Mouse (Mus musculus): ENCODE data around the gene Nipal1. TPM values are rescaled to one million over a fixed set of nuclear protein-coding genes. Genes with fewer than 3 reads are reported as not detected.

Nipal1 gene
- polyA plus RNA-seq, 1 experiment from 2014 or later: 2.9 TPM

DNA sequence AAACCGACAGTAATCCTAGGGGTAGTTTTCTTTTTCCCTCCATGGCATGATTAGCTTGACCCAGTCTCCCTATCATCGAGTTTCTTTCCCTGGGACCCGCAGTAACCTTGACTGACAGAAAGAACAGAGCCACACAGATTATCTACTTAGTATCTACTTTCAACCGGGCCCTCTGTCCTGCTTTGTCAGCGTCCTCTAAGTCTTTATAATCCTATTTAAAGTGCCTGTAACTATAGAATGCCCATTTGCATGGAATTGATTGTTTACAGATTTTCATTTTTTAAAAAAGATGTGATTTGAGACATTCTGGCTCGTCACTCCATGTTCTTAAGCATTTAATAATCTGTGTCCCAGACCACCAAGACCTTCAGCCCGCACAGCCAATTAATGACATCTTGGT lies 3.9 kb upstream of the Nipal1 start:
- Histone ChIP-seq H3K4me1 (replicated peaks; ENCODE audit: control insufficient read depth, insufficient read depth, low read length) (peaks cover 11% of the 10 kb centered on the region; the same call in 1 of the 2 replicates), H3K4me2 (ENCODE audit: low read depth, low read length) (no peak overlapping the region), H3K9me3 (ENCODE audit: control insufficient read depth, low read length) (no peaks in the 10 kb centered on the region), H3K27me3 (ENCODE audit: control insufficient read depth, insufficient read depth, low read depth, low read length) (no peaks in the 10 kb centered on the region; the same call in 1 of the 2 replicates), H3K4me3 (ENCODE audit: low read length) (no peak overlapping the region), H3K36me3 (ENCODE audit: control insufficient read depth, insufficient read depth, low read length) (no peaks in the 10 kb centered on the region), H3K9ac (ENCODE audit: low read length) (no peak overlapping the region), H3K27ac (ENCODE audit: low read length) (no peak overlapping the region)
- ATAC-seq (ENCODE audit: low read depth): no peak
- WGBS: 63% methylated on average over 7 of the region's 7 CpGs

DNA sequence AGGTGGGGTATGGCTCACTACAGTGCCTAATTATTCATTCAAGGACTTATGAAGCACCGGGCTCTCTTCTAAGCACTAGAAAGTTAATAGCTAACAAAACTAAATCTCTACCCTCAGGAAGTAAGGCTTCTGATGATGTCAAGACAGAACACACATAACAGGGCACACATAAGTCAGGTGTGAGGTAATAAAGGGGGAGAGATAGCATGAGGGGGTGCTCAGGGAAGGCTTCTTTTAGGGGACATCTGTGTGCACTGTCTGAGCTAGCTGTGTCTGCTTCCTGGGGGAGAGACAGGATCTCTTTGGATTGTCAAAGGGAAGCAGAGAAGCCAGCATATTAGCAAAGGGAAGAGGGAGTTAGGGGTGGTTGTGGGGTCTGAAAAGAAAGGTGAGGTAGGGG lies 3.4 kb upstream of the Nipal1 start, which contains the start of gene Cnga1:
Gene Cnga1, minus strand, starts transcription at position 101 of the 400 bp plus-strand sequence.
- Histone ChIP-seq H3K27me3 (ENCODE audit: control insufficient read depth, insufficient read depth, low read depth, low read length) (no peaks in the 10 kb centered on the region; the same call in 1 of the 2 replicates), H3K36me3 (ENCODE audit: control insufficient read depth, insufficient read depth, low read length) (no peaks in the 10 kb centered on the region), H3K4me3 (ENCODE audit: low read length) (no peak within 1 kb of the TSS), H3K4me2 (ENCODE audit: low read depth, low read length) (no peak within 1 kb of the TSS), H3K27ac (ENCODE audit: low read length) (no peak within 1 kb of the TSS), H3K4me1 (replicated peaks; ENCODE audit: control insufficient read depth, insufficient read depth, low read length) (peaks cover 11% of the 10 kb centered on the region; the same call in 1 of the 2 replicates), H3K9ac (ENCODE audit: low read length) (no peak within 1 kb of the TSS), H3K9me3 (ENCODE audit: control insufficient read depth, low read length) (no peaks in the 10 kb centered on the region)
- peak; percentile 39 for ATAC-seq (ENCODE audit: low read depth)
- 57% methylated on average over 1 of the region's 1 CpGs for WGBS

GRCm38 (mm10) chr5:72646131-72646530 lies 1.5 kb upstream of the Nipal1 start:
- Histone ChIP-seq H3K36me3 (ENCODE audit: control insufficient read depth, insufficient read depth, low read length) (no peaks in the 10 kb centered on the region), H3K4me2 (ENCODE audit: low read depth, low read length) (no peak overlapping the region), H3K9me3 (ENCODE audit: control insufficient read depth, low read length) (no peaks in the 10 kb centered on the region), H3K27me3 (ENCODE audit: control insufficient read depth, insufficient read depth, low read depth, low read length) (no peaks in the 10 kb centered on the region; the same call in 1 of the 2 replicates), H3K27ac (ENCODE audit: low read length) (no peak overlapping the region), H3K4me1 (replicated peaks; ENCODE audit: control insufficient read depth, insufficient read depth, low read length) (peaks cover 11% of the 10 kb centered on the region; the same call in 1 of the 2 replicates), H3K9ac (ENCODE audit: low read length) (no peak overlapping the region), H3K4me3 (ENCODE audit: low read length) (no peak overlapping the region)
- no peak for ATAC-seq (ENCODE audit: low read depth)
- 31% methylated on average over 10 of the region's 10 CpGs for WGBS

DNA sequence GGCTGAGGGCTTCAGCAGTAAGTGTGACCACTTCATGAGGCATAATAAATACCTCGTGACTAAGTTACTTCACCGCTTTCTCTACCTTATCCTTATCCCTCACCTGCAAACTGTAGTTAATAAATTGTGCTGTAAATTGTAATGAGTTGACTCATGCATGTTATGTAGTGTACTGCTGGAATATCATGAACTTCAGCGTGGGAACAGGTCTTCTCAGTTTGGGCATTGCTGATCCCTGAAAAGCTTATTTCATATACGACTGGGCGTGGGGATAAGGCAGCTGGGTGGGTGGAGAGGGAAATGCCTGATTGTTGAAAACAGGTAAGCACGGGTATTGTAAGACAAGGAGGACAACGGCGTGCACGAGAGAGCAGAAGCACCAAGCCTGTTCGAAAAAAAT lies 599 bp upstream of the Nipal1 start:
- 24% methylated on average over 10 of the region's 10 CpGs for WGBS
- no peak for ATAC-seq (ENCODE audit: low read depth)
- H3K9ac ChIP-seq (ENCODE audit: low read length): peak overlapping the region; percentile 57; the same call in 1 of the 2 replicates
- no peak overlapping the region for H3K27ac ChIP-seq (ENCODE audit: low read length)
- H3K27me3 ChIP-seq (ENCODE audit: control insufficient read depth, insufficient read depth, low read depth, low read length): no peaks in the 10 kb centered on the region; the same call in 1 of the 2 replicates
- H3K4me2 ChIP-seq (ENCODE audit: low read depth, low read length): peak overlapping the region; percentile 97
- H3K9me3 ChIP-seq (ENCODE audit: control insufficient read depth, low read length): no peaks in the 10 kb centered on the region
- H3K36me3 ChIP-seq (ENCODE audit: control insufficient read depth, insufficient read depth, low read length): no peaks in the 10 kb centered on the region
- peak overlapping the region; percentile 63 for H3K4me3 ChIP-seq (ENCODE audit: low read length)
- H3K4me1 ChIP-seq (replicated peaks; ENCODE audit: control insufficient read depth, insufficient read depth, low read length): peaks cover 11% of the 10 kb centered on the region; the same call in 1 of the 2 replicates

GRCm38 (mm10) chr5:72647958-72648595 lies 482 bp downstream of the Nipal1 start:
- H3K9me3 ChIP-seq (ENCODE audit: control insufficient read depth, low read length): no peaks in the 10 kb centered on the region
- ATAC-seq (ENCODE audit: low read depth): peak; percentile 49; the same call in 1 of the 2 replicates
- H3K4me3 ChIP-seq (ENCODE audit: low read length): peak overlapping the region; percentile 63
- peak overlapping the region; percentile 97 for H3K4me2 ChIP-seq (ENCODE audit: low read depth, low read length)
- H3K27ac ChIP-seq (ENCODE audit: low read length): no peak overlapping the region
- H3K9ac ChIP-seq (ENCODE audit: low read length): peak overlapping the region; percentile 66
- 6% methylated on average over 18 of the region's 18 CpGs for WGBS
- peaks cover 11% of the 10 kb centered on the region; the same call in 1 of the 2 replicates for H3K4me1 ChIP-seq (replicated peaks; ENCODE audit: control insufficient read depth, insufficient read depth, low read length)
- no peaks in the 10 kb centered on the region for H3K36me3 ChIP-seq (ENCODE audit: control insufficient read depth, insufficient read depth, low read length)
- no peaks in the 10 kb centered on the region; the same call in 1 of the 2 replicates for H3K27me3 ChIP-seq (ENCODE audit: control insufficient read depth, insufficient read depth, low read depth, low read length)

GRCm38 (mm10) chr5:72648987-72649735 lies 1.6 kb downstream of the Nipal1 start:
- Histone ChIP-seq H3K27me3 (ENCODE audit: control insufficient read depth, insufficient read depth, low read depth, low read length) (no peaks in the 10 kb centered on the region; the same call in 1 of the 2 replicates), H3K4me2 (ENCODE audit: low read depth, low read length) (no peak overlapping the region), H3K4me1 (replicated peaks; ENCODE audit: control insufficient read depth, insufficient read depth, low read length) (peaks cover 11% of the 10 kb centered on the region; the same call in 1 of the 2 replicates), H3K9me3 (ENCODE audit: control insufficient read depth, low read length) (no peaks in the 10 kb centered on the region), H3K9ac (ENCODE audit: low read length) (no peak overlapping the region), H3K27ac (ENCODE audit: low read length) (no peak overlapping the region), H3K4me3 (ENCODE audit: low read length) (no peak overlapping the region), H3K36me3 (ENCODE audit: control insufficient read depth, insufficient read depth, low read length) (no peaks in the 10 kb centered on the region)
- WGBS: 70% methylated on average over 9 of the region's 9 CpGs
- no peak for ATAC-seq (ENCODE audit: low read depth)

GRCm38 (mm10) chr5:72653068-72653674 lies 5.6 kb downstream of the Nipal1 start:
- Histone ChIP-seq H3K9me3 (ENCODE audit: control insufficient read depth, low read length) (no peaks in the 10 kb centered on the region), H3K36me3 (ENCODE audit: control insufficient read depth, insufficient read depth, low read length) (no peaks in the 10 kb centered on the region), H3K27me3 (ENCODE audit: control insufficient read depth, insufficient read depth, low read depth, low read length) (no peaks in the 10 kb centered on the region), H3K9ac (ENCODE audit: low read length) (no peak overlapping the region), H3K4me1 (replicated peaks; ENCODE audit: control insufficient read depth, insufficient read depth, low read length) (0 out of 2 replicates have a peak, but pooled peaks cover under 1% of the 10 kb centered on the region), H3K4me2 (ENCODE audit: low read depth, low read length) (no peak overlapping the region), H3K4me3 (ENCODE audit: low read length) (no peak overlapping the region), H3K27ac (ENCODE audit: low read length) (no peak overlapping the region)
- WGBS: 41% methylated on average over 10 of the region's 10 CpGs
- no peak for ATAC-seq (ENCODE audit: low read depth)

GRCm38 (mm10) chr5:72656270-72656791 lies 8.7 kb downstream of the Nipal1 start:
- WGBS: 54% methylated on average over 7 of the region's 7 CpGs
- no peaks in the 10 kb centered on the region for H3K4me1 ChIP-seq (replicated peaks; ENCODE audit: control insufficient read depth, insufficient read depth, low read length)
- no peak overlapping the region for H3K4me2 ChIP-seq (ENCODE audit: low read depth, low read length)
- no peaks in the 10 kb centered on the region for H3K9me3 ChIP-seq (ENCODE audit: control insufficient read depth, low read length)
- H3K36me3 ChIP-seq (ENCODE audit: control insufficient read depth, insufficient read depth, low read length): no peaks in the 10 kb centered on the region
- H3K27ac ChIP-seq (ENCODE audit: low read length): no peak overlapping the region
- no peaks in the 10 kb centered on the region for H3K27me3 ChIP-seq (ENCODE audit: control insufficient read depth, insufficient read depth, low read depth, low read length)
- no peak overlapping the region for H3K9ac ChIP-seq (ENCODE audit: low read length)
- no peak overlapping the region for H3K4me3 ChIP-seq (ENCODE audit: low read length)
- ATAC-seq (ENCODE audit: low read depth): no peak

- no peak overlapping the region for H3K9ac ChIP-seq (ENCODE audit: low read length)
- no peak overlapping the region for H3K4me3 ChIP-seq (ENCODE audit: low read length)
- no peaks in the 10 kb centered on the region for H3K27me3 ChIP-seq (ENCODE audit: control insufficient read depth, insufficient read depth, low read depth, low read length)
- no peak overlapping the region for H3K27ac ChIP-seq (ENCODE audit: low read length)
- WGBS: 68% methylated on average over 13 of the region's 13 CpGs
- H3K4me2 ChIP-seq (ENCODE audit: low read depth, low read length): no peak overlapping the region
- no peaks in the 10 kb centered on the region for H3K4me1 ChIP-seq (replicated peaks; ENCODE audit: control insufficient read depth, insufficient read depth, low read length)
- ATAC-seq (ENCODE audit: low read depth): no peak
- H3K36me3 ChIP-seq (ENCODE audit: control insufficient read depth, insufficient read depth, low read length): no peaks in the 10 kb centered on the region
- H3K9me3 ChIP-seq (ENCODE audit: control insufficient read depth, low read length): no peaks in the 10 kb centered on the region
Observed at GRCm38 (mm10) chr5:72658375-72658774, 10.8 kb downstream of the Nipal1 start.

Measured in lung, embryonic 16.5 days (tissue).